Mouse (Mus musculus): Measurements from ENCODE around the gene 2310057M21Rik. TPM values are rescaled to one million over a fixed set of nuclear protein-coding genes. Genes with fewer than 3 reads are reported as not detected.

Gene 2310057M21Rik
- polyA plus RNA-seq, 1 experiment from 2014 or later = 21.7 TPM

DNA sequence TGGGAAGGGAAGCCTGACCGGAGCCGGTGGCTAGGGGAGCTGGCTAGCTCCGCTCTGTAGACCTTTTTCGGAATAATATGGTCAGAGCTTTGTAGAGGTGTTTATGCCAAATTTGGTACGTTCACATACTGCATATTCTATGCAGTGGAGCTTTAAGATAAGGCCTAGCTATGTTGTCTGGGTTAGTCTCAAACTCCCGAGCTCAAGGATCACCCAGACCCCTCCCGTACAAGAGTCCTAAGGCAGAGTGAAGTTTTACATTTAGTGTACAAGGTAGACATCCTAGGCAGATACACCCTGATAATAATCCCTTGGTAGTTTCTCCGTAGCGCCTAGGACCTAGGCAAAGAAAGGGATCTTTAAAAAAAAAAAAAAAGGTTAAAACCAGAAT lies 8.9 kb upstream of the 2310057M21Rik start:
- H3K9me3 ChIP-seq (replicated peaks; ENCODE audit: control insufficient read depth, low read length) = no peaks in the 10 kb centered on the region
- 0 out of 2 replicates have a peak, but pooled peaks cover 7% of the 10 kb centered on the region for H3K36me3 ChIP-seq (ENCODE audit: control insufficient read depth, insufficient read depth, low read length)
- H3K4me3 ChIP-seq (replicated peaks; ENCODE audit: low read length) = peak overlapping the region; percentile 74
- H3K27ac ChIP-seq (ENCODE audit: low read length) = peak overlapping the region; percentile 98
- peak overlapping the region; percentile 87 for H3K9ac ChIP-seq (ENCODE audit: low read length)
- peak overlapping the region; percentile 70 for H3K4me2 ChIP-seq (ENCODE audit: low read depth, low read length)
- ATAC-seq (ENCODE audit: insufficient read depth, low FRiP score) = no peak
- H3K27me3 ChIP-seq (ENCODE audit: control insufficient read depth, insufficient read depth, low read length) = no peaks in the 10 kb centered on the region
- 6% methylated on average over 9 of the region's 9 CpGs for WGBS
- peaks cover 10% of the 10 kb centered on the region; the same call in 1 of the 2 replicates for H3K4me1 ChIP-seq (ENCODE audit: control insufficient read depth, insufficient read depth, low read length)

DNA sequence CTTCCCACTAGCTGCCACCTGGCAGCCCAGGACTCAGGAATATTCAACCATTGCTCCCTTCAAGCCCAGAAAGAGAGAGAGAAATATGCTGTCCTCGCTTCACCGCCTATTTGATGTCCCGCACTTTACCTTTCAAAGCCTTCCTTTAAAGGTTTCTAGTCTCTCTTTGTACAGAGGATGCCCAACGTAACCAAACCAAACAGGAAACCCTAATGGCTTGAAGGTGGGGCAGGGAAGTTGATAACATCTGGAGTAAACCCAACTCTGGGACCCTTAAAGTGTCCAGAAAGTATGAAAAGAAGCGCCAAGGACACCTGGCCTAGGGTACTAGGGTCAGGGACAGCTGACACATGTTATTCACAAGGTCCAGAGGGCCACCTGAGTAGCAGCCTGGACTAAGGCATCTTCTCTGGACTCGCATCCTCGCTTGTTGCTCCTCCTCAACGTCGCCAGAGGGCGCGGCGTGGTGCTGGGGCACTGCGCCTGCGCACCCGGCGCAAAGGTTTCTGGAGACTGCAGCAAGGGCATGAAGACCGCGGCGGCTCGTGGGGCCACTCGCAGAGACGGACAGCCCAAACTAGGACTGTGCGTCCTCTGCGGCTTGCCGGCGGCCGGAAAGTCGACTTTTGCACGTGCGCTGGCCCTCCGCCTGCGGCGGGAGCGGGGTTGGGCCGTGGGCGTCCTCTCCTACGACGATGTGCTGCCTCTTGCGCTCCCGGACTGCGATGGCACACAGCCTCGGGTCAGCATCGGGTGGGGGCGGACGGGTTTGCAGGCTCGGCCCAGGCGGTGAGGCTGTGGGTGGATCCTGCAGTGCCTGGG lies 8.3 kb upstream of the 2310057M21Rik start, which contains the start of gene Pstk:
Pstk (plus strand) TSS at position 494 of the 822 bp plus-strand sequence.
- Histone ChIP-seq H3K27ac (ENCODE audit: low read length) (peak within 1 kb of the TSS; percentile 98), H3K36me3 (ENCODE audit: control insufficient read depth, insufficient read depth, low read length) (0 out of 2 replicates have a peak, but pooled peaks cover 7% of the 10 kb centered on the region), H3K27me3 (ENCODE audit: control insufficient read depth, insufficient read depth, low read length) (no peaks in the 10 kb centered on the region), H3K4me3 (replicated peaks; ENCODE audit: low read length) (peak within 1 kb of the TSS; percentile 74), H3K9ac (ENCODE audit: low read length) (peak within 1 kb of the TSS; percentile 87), H3K4me2 (ENCODE audit: low read depth, low read length) (peak within 1 kb of the TSS; percentile 70), H3K9me3 (replicated peaks; ENCODE audit: control insufficient read depth, low read length) (no peaks in the 10 kb centered on the region), H3K4me1 (ENCODE audit: control insufficient read depth, insufficient read depth, low read length) (peaks cover 10% of the 10 kb centered on the region; the same call in 1 of the 2 replicates)
- ATAC-seq (ENCODE audit: insufficient read depth, low FRiP score) = peak; percentile 95
- 5% methylated on average over 47 of the region's 47 CpGs for WGBS

DNA sequence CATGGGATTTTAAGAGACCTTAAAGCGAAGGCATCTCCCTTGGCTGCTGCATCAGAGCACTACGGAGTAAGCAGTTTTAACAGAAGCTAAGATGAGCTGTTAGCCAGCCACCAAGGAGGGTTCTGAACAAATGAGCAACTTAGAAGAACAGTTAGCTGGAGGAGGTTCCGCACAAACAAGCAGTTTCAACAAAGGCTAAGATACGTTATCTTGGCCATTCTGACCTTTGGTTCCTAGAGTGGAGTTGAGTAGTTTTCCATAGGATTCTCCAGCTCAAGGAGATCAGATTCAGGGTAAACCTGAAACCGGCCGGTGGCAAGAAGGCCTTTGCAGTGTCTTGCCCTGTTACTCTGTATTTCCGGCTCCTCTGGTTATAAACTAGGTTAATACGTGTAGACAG lies 1.6 kb upstream of the 2310057M21Rik start:
- H3K4me1 ChIP-seq (ENCODE audit: control insufficient read depth, insufficient read depth, low read length) = peaks cover 12% of the 10 kb centered on the region
- H3K27me3 ChIP-seq (ENCODE audit: control insufficient read depth, insufficient read depth, low read length) = no peaks in the 10 kb centered on the region
- no peaks in the 10 kb centered on the region for H3K9me3 ChIP-seq (replicated peaks; ENCODE audit: control insufficient read depth, low read length)
- H3K4me3 ChIP-seq (replicated peaks; ENCODE audit: low read length) = no peak overlapping the region
- H3K4me2 ChIP-seq (ENCODE audit: low read depth, low read length) = no peak overlapping the region
- H3K27ac ChIP-seq (ENCODE audit: low read length) = no peak overlapping the region
- no peak for ATAC-seq (ENCODE audit: insufficient read depth, low FRiP score)
- 0 out of 2 replicates have a peak, but pooled peaks cover 3% of the 10 kb centered on the region for H3K36me3 ChIP-seq (ENCODE audit: control insufficient read depth, insufficient read depth, low read length)
- no peak overlapping the region for H3K9ac ChIP-seq (ENCODE audit: low read length)
- 76% methylated on average over 8 of the region's 8 CpGs for WGBS

DNA sequence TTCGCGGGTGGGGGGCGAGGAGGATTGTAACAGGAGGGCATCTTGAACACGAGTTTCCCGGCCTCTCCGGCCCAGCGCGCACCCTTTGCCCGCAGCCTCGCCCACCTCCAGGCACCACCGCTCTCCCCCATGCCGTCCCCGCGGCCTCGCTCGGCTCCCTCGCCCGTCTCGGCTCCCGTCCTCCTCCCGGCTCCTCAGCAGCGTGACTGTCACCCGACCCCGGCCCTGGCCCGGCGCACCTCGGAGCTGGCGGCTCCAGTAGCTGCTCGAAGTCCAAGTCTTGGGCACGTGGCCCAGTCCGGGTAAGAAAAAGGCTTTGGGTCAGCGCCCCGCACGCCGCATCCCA lies 317 bp downstream of the 2310057M21Rik start:
- H3K4me3 ChIP-seq (replicated peaks; ENCODE audit: low read length) = peak overlapping the region; percentile 88
- WGBS = under 1% methylated on average over 34 of the region's 35 CpGs
- H3K27ac ChIP-seq (ENCODE audit: low read length) = peak overlapping the region; percentile 98
- H3K4me2 ChIP-seq (ENCODE audit: low read depth, low read length) = peak overlapping the region; percentile 96
- H3K9ac ChIP-seq (ENCODE audit: low read length) = peak overlapping the region; percentile 90
- H3K9me3 ChIP-seq (replicated peaks; ENCODE audit: control insufficient read depth, low read length) = no peaks in the 10 kb centered on the region
- H3K4me1 ChIP-seq (ENCODE audit: control insufficient read depth, insufficient read depth, low read length) = peaks cover 12% of the 10 kb centered on the region
- ATAC-seq (ENCODE audit: insufficient read depth, low FRiP score) = peak; percentile 65
- H3K36me3 ChIP-seq (ENCODE audit: control insufficient read depth, insufficient read depth, low read length) = peaks cover 8% of the 10 kb centered on the region; the same call in 1 of the 2 replicates
- H3K27me3 ChIP-seq (ENCODE audit: control insufficient read depth, insufficient read depth, low read length) = no peaks in the 10 kb centered on the region

DNA sequence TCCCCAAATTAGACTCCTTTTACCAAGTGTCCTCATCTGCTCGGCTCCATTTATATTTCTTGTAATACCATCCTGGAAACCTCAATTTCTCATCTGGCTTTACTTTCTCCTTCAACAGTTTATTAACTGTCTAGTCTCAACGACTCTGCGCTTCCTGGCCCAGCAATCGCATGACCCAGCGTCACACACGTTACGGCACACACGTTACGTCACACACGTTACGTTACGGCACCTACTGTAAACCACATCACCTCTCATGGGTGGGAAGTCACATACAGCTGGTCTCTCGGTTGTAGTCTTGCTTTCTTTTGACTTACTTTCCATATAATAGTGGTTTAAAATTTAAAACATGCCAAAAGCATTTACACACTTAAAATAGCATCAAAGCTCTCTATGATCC lies 6.5 kb downstream of the 2310057M21Rik start:
- no peaks in the 10 kb centered on the region for H3K27me3 ChIP-seq (ENCODE audit: control insufficient read depth, insufficient read depth, low read length)
- H3K4me3 ChIP-seq (replicated peaks; ENCODE audit: low read length) = no peak overlapping the region
- peaks cover under 1% of the 10 kb centered on the region; the same call in 1 of the 2 replicates for H3K4me1 ChIP-seq (ENCODE audit: control insufficient read depth, insufficient read depth, low read length)
- no peaks in the 10 kb centered on the region for H3K9me3 ChIP-seq (replicated peaks; ENCODE audit: control insufficient read depth, low read length)
- ATAC-seq (ENCODE audit: insufficient read depth, low FRiP score) = no peak
- peaks cover 20% of the 10 kb centered on the region; the same call in 1 of the 2 replicates for H3K36me3 ChIP-seq (ENCODE audit: control insufficient read depth, insufficient read depth, low read length)
- WGBS = 95% methylated on average over 13 of the region's 13 CpGs
- H3K4me2 ChIP-seq (ENCODE audit: low read depth, low read length) = no peak overlapping the region
- no peak overlapping the region for H3K27ac ChIP-seq (ENCODE audit: low read length)
- H3K9ac ChIP-seq (ENCODE audit: low read length) = no peak overlapping the region

DNA sequence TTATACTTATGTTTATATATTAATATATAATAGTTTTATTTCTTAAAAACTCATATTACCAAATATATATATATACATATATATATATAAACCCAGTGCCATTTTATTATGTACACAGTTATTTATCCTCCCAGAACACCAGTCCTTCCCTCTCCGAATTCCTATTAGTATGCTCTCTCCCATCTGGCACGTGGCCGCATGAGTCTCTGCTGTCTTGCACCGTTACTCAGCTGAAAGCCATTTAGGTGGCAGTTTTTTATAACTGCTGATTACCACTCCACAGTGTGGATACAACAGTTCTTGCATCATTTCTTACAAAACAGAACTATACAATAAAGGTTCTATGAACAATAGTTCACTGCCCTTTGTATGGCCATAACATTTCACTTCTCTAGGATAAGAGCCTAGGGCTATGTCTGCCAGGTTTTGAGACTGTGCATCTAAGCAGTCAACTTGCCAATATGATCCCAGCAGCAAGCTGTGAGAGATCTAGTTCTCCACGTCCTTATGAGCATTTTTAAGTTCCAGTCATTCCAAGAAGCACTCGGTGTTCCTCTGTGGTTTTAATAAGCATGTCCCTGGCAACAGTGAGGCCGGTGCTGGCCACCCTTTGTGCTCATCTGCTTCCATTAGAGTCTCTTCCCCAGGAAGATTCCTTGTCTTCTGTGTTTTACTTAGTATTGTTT lies 16.6 kb downstream of the 2310057M21Rik start:
- H3K4me2 ChIP-seq (ENCODE audit: low read depth, low read length) = no peak overlapping the region
- no peaks in the 10 kb centered on the region for H3K9me3 ChIP-seq (replicated peaks; ENCODE audit: control insufficient read depth, low read length)
- no peaks in the 10 kb centered on the region for H3K27me3 ChIP-seq (ENCODE audit: control insufficient read depth, insufficient read depth, low read length)
- H3K4me1 ChIP-seq (ENCODE audit: control insufficient read depth, insufficient read depth, low read length) = no peaks in the 10 kb centered on the region
- 80% methylated on average over 7 of the region's 7 CpGs for WGBS
- no peak overlapping the region for H3K4me3 ChIP-seq (replicated peaks; ENCODE audit: low read length)
- H3K9ac ChIP-seq (ENCODE audit: low read length) = no peak overlapping the region
- H3K27ac ChIP-seq (ENCODE audit: low read length) = no peak overlapping the region
- ATAC-seq (ENCODE audit: insufficient read depth, low FRiP score) = no peak
- H3K36me3 ChIP-seq (ENCODE audit: control insufficient read depth, insufficient read depth, low read length) = peaks cover 18% of the 10 kb centered on the region

DNA sequence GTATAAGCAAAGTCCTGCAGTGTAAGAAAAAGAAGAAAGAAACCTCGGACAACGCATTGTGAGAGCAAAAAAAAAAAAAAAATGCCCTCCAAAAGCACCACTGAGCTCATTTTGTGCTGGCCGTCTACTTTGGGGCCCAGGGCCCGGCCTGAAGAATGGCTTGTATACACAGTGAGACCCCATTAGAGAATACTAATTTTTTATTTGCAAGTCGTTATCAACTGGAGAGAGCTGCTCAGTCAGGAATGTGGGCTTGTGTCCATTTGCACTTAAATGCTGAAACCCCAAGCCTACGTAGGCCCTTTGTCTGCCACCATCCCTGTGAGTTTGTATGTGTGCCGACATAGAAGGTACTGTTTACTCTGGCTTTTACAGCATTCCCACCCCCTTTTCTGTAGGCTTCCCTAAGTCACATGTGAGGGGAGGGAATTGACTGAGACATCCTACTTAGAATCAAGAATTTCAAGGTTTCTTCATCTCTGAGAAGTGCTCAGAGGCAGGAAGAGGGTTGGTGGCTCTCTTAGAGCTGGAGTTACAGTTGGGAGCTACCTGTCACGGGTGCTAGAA lies 25.0 kb downstream of the 2310057M21Rik start:
- no peak; the same call in 1 of the 2 replicates for ATAC-seq (ENCODE audit: insufficient read depth, low FRiP score)
- H3K4me2 ChIP-seq (ENCODE audit: low read depth, low read length) = no peak overlapping the region
- no peaks in the 10 kb centered on the region for H3K27me3 ChIP-seq (ENCODE audit: control insufficient read depth, insufficient read depth, low read length)
- H3K9me3 ChIP-seq (replicated peaks; ENCODE audit: control insufficient read depth, low read length) = no peaks in the 10 kb centered on the region
- WGBS = 35% methylated on average over 8 of the region's 8 CpGs
- peaks cover 2% of the 10 kb centered on the region; the same call in 1 of the 2 replicates for H3K4me1 ChIP-seq (ENCODE audit: control insufficient read depth, insufficient read depth, low read length)
- H3K9ac ChIP-seq (ENCODE audit: low read length) = no peak overlapping the region
- H3K27ac ChIP-seq (ENCODE audit: low read length) = peak overlapping the region; percentile 15; the same call in 1 of the 2 replicates
- no peak overlapping the region for H3K4me3 ChIP-seq (replicated peaks; ENCODE audit: low read length)
- no peaks in the 10 kb centered on the region for H3K36me3 ChIP-seq (ENCODE audit: control insufficient read depth, insufficient read depth, low read length)

DNA sequence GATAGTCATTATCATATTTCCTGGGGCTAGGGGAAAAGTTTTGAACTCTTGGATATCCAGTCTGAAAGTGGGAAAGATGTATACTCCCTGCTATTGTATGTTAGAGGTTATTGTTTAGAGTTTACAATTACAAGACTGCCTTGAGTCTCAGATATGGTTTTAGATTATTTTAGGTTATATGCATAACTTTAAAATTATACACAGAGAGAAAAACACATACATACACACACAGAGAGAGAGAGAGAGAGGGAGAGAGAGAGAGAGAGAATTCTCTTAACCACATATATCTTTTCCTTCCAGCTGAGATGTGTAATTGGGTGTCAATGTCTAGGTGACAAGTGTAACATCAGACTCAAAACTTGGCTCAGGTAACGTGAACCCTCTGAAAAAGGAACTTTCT lies 29.0 kb downstream of the 2310057M21Rik start, which contains the start of gene Fam24a:
Fam24a (plus strand) TSS at position 301 of the 400 bp plus-strand sequence.
- no peak within 1 kb of the TSS for H3K4me2 ChIP-seq (ENCODE audit: low read depth, low read length)
- no peak for ATAC-seq (ENCODE audit: insufficient read depth, low FRiP score)
- H3K27ac ChIP-seq (ENCODE audit: low read length) = no peak within 1 kb of the TSS
- no peaks in the 10 kb centered on the region for H3K27me3 ChIP-seq (ENCODE audit: control insufficient read depth, insufficient read depth, low read length)
- WGBS = 53% methylated on average over 1 of the region's 1 CpGs
- peaks cover 2% of the 10 kb centered on the region; the same call in 1 of the 2 replicates for H3K4me1 ChIP-seq (ENCODE audit: control insufficient read depth, insufficient read depth, low read length)
- no peaks in the 10 kb centered on the region for H3K9me3 ChIP-seq (replicated peaks; ENCODE audit: control insufficient read depth, low read length)
- H3K36me3 ChIP-seq (ENCODE audit: control insufficient read depth, insufficient read depth, low read length) = no peaks in the 10 kb centered on the region
- H3K9ac ChIP-seq (ENCODE audit: low read length) = no peak within 1 kb of the TSS
- H3K4me3 ChIP-seq (replicated peaks; ENCODE audit: low read length) = no peak within 1 kb of the TSS
